Mouse (Mus musculus) Patski (cell line): ENCODE measurements around the gene Gmds. TPM values are rescaled to one million over a fixed set of nuclear protein-coding genes. Genes with fewer than 3 reads are reported as not detected.

Experiments used
- ATAC-seq: fragments of 100-300 bp; one replicate; pipeline ENCODE4 v1.8.0; 2021
- CTCF ChIA-PET: fragments of 350-600 bp; sonication (Branson Sonifier 250); formaldehyde crosslinking; loops from one replicate; lab custom pipeline; 2022; ENCODE audit warnings: inconsistent platforms; lab: Charles Lee
- POLR2A ChIA-PET: fragments of 350-600 bp; sonication (Branson Sonifier 250); formaldehyde crosslinking; loops from one replicate; lab custom pipeline; 2022; ENCODE audit warnings: antibody characterized with exemption, inconsistent platforms; lab: Charles Lee
- DNase-seq: peaks from one replicate; pipeline ENCODE4 v3.0.0-alpha.2; 2011; ENCODE audit warnings: low read depth, low spot score
- H3K27me3 ChIP-seq: fragments of 371-371 bp; one replicate; pipeline ENCODE4 v1.5.1; 2021
- CTCF ChIP-seq: fragments of 100-300 bp; IDR thresholded peaks from one replicate; pipeline ENCODE4 v1.5.1; 2021
- in situ Hi-C: fragments of 300-500 bp; cut with MboI; formaldehyde crosslinking; loops from 3 replicates; pipeline ENCODE4 v1.11.1; 2018; ENCODE audit warnings: low pct_unique_long_range_greater_than_20kb, mixed read lengths
- polyA plus RNA-seq: library from polyadenylated mRNA; unstranded; gene quantifications from one replicate; pipeline ENCODE4 v1.2.3, GENCODE M21; 2021

The Gmds gene
- polyA plus RNA-seq, 1 experiment from 2014 or later: 53.3 TPM

DNA sequence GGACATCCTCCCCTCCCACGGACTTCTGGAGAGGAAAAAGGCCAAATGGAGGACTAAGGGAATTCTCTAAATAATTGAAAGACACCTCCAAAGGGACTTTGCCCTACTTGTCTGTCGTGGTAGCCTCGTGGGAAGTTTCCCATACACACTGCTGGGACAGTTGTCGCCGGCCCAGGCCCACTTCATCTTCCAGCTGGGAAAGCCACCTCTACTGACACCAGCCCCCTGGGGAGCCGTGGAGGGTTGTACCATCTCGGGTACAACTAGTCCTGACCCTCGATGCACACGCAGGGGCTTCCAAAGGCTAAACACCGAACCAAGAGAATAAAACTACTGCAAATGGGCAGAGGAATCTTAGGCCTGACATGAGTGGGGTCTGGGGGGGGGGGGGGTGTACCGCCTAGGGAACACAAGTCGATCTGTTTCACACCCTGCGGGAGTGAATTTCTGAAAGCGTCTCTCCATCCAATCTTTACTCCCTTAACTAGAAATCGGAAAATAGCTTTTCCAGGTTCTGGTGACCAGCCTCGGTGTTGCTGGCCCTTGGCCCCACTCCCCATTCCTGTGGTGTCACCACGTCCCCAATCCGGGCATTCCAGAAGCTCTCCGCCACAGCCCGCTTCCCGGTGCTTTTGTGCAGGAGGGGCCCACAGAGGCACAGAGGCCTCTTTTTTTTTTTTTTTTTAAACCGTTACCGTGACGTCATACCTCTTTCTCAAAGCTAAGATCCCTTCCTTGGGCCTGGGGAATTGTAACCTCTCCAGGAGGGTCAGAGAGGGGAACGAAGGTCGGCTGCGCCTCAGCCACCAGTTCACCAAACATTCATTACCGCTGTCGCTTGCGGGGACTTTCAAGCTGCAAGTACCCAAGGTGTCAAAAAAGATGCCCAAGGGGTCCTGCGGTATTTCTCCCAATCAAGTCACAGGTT, 535.1 kb downstream of the Gmds start:
- ATAC-seq (no peak), DNase-seq (no peak)
- no peak for TF ChIP-seq CTCF
- CTCF ChIA-PET: interaction anchor here (1.4 to 7.0 kb wide), 2 partner anchors 406 to 411 kb away, joined by 5 to 42 read pairs; no protein-coding TSS in a partner anchor
- POLR2A ChIA-PET: interaction anchor here (0.6 to 2.5 kb wide), 5 partner anchors 8 to 691 kb away, joined by 3 to 9 read pairs (median 4); no protein-coding TSS in a partner anchor
- no peaks in the 10 kb centered on the region for H3K27me3 ChIP-seq
- in situ Hi-C loops: loop anchor here (5.0 to 10.0 kb wide), 4 partner anchors 414 to 874 kb away; no protein-coding TSS in a partner anchor

DNA sequence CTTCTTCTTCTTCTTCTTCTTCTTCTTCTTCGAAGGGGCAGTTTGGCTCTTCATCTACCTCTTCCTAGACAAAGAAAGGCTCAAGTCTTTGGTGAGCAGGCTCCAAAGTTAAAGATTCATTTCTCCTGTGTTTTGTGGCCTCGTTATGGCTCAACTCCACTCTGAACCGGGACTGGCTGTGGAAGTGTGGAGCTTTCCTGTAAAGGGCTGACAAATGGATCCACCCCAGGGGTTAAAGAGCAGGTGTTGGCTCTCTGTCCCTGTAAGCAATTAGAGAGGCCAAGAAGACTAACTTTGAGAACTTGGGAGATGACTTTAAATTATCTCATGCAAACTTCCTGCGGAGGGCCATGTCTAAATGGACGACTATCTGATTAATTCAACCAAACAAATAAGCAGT, 536.1 kb downstream of the Gmds start:
- DNase-seq (no peak), ATAC-seq (no peak)
- ChIA-PET POLR2A (no interaction called here), CTCF (interaction anchor here (1.6 kb wide), 1 partner anchor 412 kb away, joined by 7 read pairs; no protein-coding TSS in a partner anchor)
- TF ChIP-seq CTCF: no peak
- in situ Hi-C loops: loop anchor here (5.0 to 10.0 kb wide), 4 partner anchors 415 to 875 kb away; no protein-coding TSS in a partner anchor
- H3K27me3 ChIP-seq: no peaks in the 10 kb centered on the region

GRCm38 (mm10) chr13:31801703-31802305, 536.7 kb downstream of the Gmds start:
- DNase-seq (no peak), ATAC-seq (no peak)
- H3K27me3 ChIP-seq: no peaks in the 10 kb centered on the region
- TF ChIP-seq CTCF: no peak
- in situ Hi-C loops: loop anchor here (5.0 to 10.0 kb wide), 4 partner anchors 415 to 875 kb away; no protein-coding TSS in a partner anchor
- ChIA-PET CTCF (interaction anchor here (0.7 to 1.8 kb wide), 4 partner anchors 406 to 801 kb away, joined by 3 to 7 read pairs (median 3); no protein-coding TSS in a partner anchor), POLR2A (interaction anchor here (0.8 kb wide), 1 partner anchor 9 kb away, joined by 3 read pairs; no protein-coding TSS in a partner anchor)

DNA sequence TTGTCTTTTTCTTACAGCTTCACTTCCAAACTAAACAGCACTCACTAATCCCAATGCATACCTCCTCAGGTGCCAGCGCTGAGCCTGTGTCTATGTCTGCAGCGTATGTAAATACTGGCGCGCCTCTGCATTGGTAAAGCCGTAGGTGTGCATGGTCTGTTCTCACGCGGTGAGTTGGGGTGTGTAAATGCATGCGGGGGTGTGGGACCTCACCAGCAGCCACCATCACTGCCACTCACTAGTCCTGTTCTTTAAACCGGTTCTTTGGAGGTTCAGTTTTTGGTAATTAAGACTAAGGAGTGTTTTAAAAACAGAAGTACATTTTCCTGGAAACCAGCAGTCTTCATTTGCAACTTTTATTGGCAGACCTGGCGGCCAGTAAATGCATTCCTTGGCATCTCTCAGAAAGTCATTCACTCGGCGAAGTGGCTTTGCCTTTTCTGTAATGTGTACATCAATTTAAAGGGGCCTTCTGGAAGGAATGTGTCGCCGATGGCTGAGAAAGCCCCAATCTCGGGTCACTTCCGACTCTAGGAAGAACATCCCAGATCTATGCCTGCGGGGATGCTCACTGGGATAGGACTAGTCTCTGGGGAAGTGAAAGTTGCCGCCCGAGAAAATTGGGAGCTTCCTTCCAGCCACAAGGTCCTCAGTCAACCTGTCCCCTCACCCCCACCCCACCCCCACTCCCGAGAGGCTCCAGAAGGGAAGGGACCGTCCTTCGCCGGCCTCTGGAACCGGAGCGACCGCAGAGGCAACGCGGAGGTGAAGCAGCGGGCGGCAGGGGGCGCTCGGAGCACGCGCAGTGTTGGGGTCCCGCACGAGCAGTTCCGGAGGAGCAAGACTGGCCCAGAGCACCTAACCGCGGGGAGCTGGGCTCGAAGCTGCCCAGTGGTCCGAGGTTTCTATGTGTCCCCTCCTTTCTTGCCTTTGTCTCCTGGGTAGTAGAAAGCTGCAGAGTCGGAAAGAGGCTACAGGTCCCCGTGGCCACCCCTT, 537.7 kb downstream of the Gmds start:
- TF ChIP-seq CTCF: no peak
- H3K27me3 ChIP-seq: no peaks in the 10 kb centered on the region

GRCm38 (mm10) chr13:31798075-31798474, 540.5 kb downstream of the Gmds start:
- in situ Hi-C loops: loop anchor here (5.0 kb wide), 2 partner anchors 614 to 809 kb away; no protein-coding TSS in a partner anchor
- no peak for TF ChIP-seq CTCF
- no peaks in the 10 kb centered on the region for H3K27me3 ChIP-seq
- CTCF ChIA-PET: no interaction called here
- no peak for DNase-seq
- POLR2A ChIA-PET: no interaction called here
- no peak for ATAC-seq

More for the DNA sequence above, 537.7 kb downstream of the Gmds start:
- ATAC-seq (no peak), DNase-seq (no peak)
- POLR2A ChIA-PET: interaction anchor here (0.8 kb wide), 1 partner anchor 10 kb away, joined by 3 read pairs; no protein-coding TSS in a partner anchor
- in situ Hi-C loops: loop anchor here (5.0 to 10.0 kb wide), 4 partner anchors 416 to 876 kb away; no protein-coding TSS in a partner anchor
- CTCF ChIA-PET: interaction anchor here (0.7 to 1.8 kb wide), 7 partner anchors 220 to 802 kb away, joined by 3 to 7 read pairs (median 3); no protein-coding TSS in a partner anchor

GRCm38 (mm10) chr13:31797346-31797745, 541.2 kb downstream of the Gmds start:
- no peaks in the 10 kb centered on the region for H3K27me3 ChIP-seq

GRCm38 (mm10) chr13:31793163-31793562, 545.4 kb downstream of the Gmds start:
- in situ Hi-C loops: no loop called here
- H3K27me3 ChIP-seq: no peaks in the 10 kb centered on the region
- CTCF ChIA-PET: interaction anchor here (1.0 to 1.8 kb wide), 4 partner anchors 13 to 811 kb away, joined by 3 to 8 read pairs (median 4); no protein-coding TSS in a partner anchor
- POLR2A ChIA-PET: interaction anchor here (0.7 to 0.8 kb wide), 2 partner anchors 13 to 421 kb away, joined by 3 read pairs; partner anchors contain the start of gene Foxc1
- ATAC-seq (no peak), DNase-seq (no peak)
- TF ChIP-seq CTCF: no peak

More at GRCm38 (mm10) chr13:31797346-31797745, 541.2 kb downstream of the Gmds start:
- ChIA-PET POLR2A (no interaction called here), CTCF (no interaction called here)
- ATAC-seq (no peak), DNase-seq (no peak)
- no peak for TF ChIP-seq CTCF
- in situ Hi-C loops: loop anchor here (5.0 kb wide), 2 partner anchors 615 to 810 kb away; no protein-coding TSS in a partner anchor

- ATAC-seq: no peak
- DNase-seq: no peak
- ChIA-PET POLR2A (interaction anchor here (0.7 to 0.9 kb wide), 2 partner anchors 421 to 889 kb away, joined by 3 read pairs; no protein-coding TSS in a partner anchor), CTCF (interaction anchor here (1.3 to 1.8 kb wide), 5 partner anchors 12 to 868 kb away, joined by 3 to 8 read pairs (median 5); no protein-coding TSS in a partner anchor)
- TF ChIP-seq CTCF: no peak
- in situ Hi-C loops: no loop called here
- H3K27me3 ChIP-seq: no peaks in the 10 kb centered on the region
Measured at GRCm38 (mm10) chr13:31792480-31793132, 545.9 kb downstream of the Gmds start.
